Mouse (Mus musculus) adrenal gland, adult 2 months (tissue): ENCODE data around the gene Sema3c. TPM values are rescaled to one million over a fixed set of nuclear protein-coding genes. Genes with fewer than 3 reads are reported as not detected.
A peak's percentile ranks its signal among the peaks of the same experiment; 100 is the strongest.
"Not testable (repeated sequence)": the region's sequence is repeated elsewhere in the genome, so short reads cannot be mapped to it uniquely, and the experiment has no call there.

Experiments
- DNase-seq: peaks from one replicate; pipeline ENCODE4 v3.0.0; 2021
- long read RNA-seq: library from polyadenylated mRNA; stranded (forward); transcript quantifications from one replicate; pipeline ENCODE4 v2.0.0, GENCODE M21; 2021
- polyA plus RNA-seq: library from polyadenylated mRNA; depleted of rRNA; stranded (reverse); fragments of >200 nt; gene quantifications from 2 replicates; pipeline ENCODE4 v1.2.3, GENCODE M21; 2012; rRNA removed
- total RNA-seq, 2 experiments: library from RNA; stranded (reverse); gene quantifications; 2 replicates each; pipeline ENCODE4 v1.2.3; 2021

Sema3c gene
- total RNA-seq = 10 to 100 TPM in 1 of 2 experiments, 1 to 10 TPM in 1; 7.8 to 10.9 TPM
- 1.8 and 2.4 TPM in 2 replicates for polyA plus RNA-seq
- long read RNA-seq, partial matches to known transcripts = 2 of 2 reads
- long read RNA-seq, other reads (novel, unspliced or antisense) = 0 of 2 reads

DNA sequence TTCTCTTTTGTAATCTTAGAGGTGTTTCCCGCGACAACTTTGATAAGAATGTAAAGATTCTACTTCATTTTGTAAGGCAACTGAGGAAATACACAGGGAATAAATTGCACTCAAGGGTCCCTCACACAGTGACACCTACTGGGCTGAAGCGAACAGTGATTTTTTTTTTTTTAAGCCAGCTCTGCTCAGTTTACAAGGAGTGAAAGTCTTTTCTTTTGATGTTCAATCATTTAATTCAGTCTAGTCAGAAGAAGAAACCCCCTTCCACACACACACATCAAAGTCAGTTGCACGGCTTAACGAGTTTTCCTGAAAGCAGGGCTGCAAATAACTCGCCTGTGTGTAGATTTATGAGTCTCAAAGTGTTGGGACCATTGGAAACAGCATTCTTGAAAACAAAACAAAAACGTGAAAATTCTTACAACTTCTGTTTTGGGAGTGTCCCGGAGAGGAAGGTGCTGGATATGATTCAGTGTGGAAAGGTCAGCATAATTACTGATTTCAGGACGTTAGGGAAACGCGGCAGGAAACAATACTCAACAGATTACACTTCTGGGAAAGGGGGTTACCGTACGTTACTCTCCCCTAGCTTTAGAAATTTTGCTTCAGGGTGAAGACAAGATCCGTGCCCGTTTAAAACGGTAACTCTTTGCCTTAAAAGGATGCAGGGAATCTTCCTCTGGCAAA is at the start of gene Sema3c:
Sema3c (plus strand) TSS at position 588 of the 687 bp plus-strand sequence.
- no peak for DNase-seq

DNA sequence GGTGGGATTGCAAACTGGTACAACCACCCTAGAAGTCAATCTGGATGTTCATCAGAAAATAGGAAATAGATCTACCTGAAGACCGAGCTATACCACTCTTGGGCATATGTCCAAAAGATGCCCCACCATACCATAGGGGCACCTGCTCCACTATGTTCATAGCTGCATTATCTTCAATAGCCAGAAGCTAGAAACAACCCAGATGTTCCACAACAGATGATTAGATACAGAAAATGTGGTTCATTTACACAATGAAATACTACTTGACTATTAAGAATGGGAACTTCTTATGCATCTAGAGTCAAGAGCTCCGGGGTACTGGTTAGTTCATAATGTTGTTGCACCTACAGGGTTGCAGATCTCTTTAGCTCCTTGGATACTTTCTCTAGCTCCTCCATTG is 42.9 kb upstream of the Sema3c start:
- DNase-seq = not testable (repeated sequence)

DNA sequence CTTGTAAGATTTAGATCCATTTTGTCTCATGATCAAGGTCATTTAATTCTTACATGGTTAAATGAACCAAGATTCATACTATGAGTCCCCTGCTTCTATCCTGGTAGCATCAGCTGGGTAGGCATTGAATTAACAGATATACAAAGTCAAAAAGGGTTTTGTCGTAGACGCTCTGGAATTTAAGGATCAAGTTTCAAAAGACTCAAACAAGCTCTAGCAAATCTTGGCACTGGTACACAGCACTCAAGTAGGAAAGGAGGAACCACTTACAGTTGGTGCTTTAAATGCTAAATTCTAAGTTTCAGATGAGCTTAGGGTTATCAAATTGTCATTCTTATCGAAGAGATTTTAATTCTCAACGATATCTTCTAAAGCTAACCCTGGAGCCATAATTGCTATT is 30.9 kb upstream of the Sema3c start:
- DNase-seq = no peak

DNA sequence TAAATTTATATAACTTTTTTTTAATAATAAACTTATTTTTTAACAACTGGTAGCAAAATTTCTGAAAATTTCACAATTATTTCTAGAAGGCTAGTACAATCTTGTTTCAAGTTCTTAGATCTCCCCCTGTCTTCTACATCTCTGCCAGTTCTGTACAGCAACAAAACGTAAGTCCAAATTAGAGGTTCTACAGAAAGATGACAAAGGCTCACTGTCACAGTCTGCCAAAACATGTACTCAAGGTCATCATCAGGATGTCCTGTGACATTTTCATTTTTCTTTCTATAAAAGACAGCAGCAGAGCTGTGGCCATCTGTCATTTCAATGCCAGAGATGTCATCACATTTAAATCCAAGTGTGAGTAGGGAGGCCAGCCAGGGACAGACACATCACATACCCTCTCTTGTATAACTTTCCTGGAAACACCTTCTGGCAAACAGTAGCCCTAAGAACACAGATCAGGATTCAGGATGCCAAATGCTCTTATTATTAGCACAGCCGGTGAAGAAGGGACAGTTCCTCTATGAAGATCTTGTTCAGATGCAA is 29.1 kb upstream of the Sema3c start:
- DNase-seq = peak; percentile 26

DNA sequence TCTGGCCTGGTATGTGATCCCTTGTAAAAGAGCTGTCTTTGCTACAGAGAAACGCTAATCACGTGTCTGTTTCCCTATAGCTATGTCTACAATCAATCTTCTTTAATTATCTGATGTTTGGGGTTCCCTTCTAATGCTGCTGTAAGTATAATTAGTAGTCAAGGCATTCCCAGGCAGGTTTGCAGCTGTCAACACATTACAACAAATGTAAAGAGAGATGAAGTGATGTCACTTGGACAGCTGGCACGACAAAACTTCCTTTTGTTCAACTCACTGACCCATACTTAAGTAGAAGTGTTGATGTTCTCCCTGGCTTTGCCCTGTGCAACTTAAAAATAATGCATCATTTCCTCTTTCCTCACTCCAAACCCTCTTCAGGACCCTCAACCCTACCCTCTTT is 22.4 kb upstream of the Sema3c start:
- no peak for DNase-seq

DNA sequence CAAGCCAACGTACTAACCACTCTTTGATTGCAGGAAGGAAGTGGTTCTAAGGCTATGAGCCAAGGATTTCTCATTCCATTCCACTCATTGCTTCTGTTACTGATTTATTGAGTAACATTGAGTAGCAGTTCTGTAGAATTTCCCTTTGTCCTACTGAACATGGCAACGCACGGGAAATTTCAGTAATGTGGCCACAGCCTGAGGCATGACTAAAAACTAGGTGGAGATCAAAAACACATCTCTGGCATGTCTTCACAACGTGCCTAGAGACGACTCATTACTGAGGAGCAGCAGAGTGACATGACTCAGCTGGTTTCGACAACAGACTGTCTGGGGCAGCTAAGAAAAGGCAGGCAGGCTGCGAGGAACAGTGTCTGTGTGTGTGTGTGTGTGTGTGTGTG is 18.0 kb upstream of the Sema3c start:
- peak; percentile 75 for DNase-seq

DNA sequence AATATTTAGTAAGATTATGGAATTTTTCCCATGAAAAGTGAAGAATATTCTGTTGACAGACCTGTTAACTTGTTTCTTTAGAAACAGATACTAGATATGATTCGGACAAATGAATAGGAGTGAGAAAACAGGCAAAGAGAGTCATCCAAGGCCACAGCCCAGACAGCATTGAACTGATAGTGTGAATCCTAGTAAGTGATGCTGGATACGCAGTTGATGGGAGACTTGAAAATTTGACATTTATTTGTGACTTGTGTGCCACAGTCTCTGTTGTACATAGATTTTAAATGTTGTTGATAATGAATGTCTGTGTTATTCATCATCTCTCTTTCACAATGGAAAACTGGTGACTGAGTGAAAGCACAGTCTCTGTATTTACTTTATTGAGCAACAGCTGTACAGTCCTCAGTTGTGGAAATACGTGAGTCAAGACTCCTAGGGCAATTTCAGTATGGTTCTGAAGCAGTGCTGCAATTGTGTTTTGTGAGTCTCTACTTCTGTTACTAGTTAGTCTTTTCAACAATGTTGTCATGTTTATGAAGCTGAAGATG is 17.3 kb upstream of the Sema3c start:
- peak; percentile 27 for DNase-seq

DNA sequence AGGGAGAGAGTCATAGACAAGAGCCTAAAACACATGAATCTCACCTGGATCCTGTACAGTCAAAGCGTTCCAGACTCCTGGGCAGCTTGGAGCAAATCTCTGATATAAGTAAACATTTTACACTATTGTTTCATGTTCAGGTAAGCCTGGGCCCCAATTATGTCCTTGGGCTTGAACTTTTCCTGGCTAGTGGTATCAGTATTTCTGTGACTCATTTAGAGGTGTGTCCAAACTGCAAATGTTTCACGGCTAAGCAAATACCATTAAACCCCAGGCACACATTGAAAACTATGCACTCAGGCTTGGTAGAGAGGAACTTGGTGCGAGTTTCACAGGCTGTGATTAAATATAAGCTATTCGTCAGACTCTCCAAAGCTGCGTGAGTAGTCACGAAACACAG is 2.5 kb upstream of the Sema3c start:
- DNase-seq = no peak

DNA sequence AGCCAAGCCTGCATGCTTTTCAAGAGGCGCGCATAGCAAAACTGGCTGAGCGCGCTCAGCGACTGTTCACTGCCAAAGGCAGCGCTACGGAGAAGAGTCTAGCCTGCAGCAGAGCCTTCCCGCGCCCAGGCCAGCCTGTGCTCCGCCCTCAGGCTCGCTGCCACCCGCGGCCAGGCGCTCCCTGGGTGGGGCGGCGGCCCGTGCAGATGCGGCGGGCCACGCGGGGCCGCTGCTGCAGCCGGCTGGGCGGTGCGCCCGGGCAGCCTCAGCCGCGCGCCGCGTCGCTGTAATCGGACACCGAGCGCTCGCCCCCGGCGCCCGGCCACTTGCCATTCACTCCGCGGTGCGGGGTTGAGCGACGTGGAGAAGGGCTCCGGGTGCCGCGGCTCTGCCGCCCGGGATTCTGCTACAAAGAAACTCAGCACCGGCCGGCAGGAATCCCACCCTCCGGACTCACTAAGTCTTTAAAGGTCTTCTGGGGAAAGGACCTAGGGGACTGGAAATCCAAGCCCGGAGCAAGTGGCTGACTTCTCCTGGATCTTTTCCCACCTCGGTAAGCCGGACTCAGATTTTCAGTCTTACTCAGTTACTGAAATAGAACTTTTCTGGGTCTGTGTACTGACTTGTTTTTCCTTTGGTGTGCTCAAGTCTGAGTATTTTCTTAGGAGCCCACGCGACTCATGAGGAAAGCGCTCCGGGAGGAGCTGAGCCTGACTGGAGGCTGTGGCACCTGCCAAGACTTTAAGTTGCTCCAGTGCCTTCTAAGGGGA is 517 bp downstream of the Sema3c start:
- peak; percentile 89 for DNase-seq

DNA sequence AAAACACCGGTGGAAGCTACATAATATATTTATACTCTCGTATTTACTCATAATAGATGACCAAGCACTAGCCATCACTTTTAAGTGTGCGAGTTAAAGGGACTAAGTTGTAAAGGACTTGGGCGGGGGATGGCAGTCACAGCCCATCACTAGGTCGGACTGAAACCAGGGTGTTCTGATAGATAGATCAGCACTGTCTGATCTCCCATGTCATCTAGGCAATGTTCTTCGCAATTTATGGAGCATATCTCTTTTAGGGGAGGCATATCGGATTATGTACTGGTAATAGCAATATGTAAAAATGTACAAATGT is 1.1 kb downstream of the Sema3c start:
- DNase-seq = no peak

DNA sequence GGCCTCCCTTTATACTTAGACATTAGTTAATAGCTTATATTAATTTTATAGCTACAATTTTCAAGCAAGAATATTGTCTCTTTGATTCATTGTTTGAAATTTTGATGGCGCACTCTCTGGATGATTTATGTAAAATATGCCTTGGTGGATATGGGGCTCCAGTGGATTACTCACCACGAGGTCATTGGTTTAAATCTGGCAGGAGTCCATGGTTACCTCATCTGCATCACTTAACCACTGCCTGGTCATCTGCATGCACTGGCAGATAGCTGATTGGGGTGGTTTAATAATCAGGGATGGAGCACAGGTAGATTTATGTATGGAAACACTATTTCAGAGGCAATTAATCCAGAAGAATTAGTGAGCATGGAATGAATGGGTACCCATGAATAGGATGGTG is 2.0 kb downstream of the Sema3c start:
- DNase-seq = peak; percentile 83

DNA sequence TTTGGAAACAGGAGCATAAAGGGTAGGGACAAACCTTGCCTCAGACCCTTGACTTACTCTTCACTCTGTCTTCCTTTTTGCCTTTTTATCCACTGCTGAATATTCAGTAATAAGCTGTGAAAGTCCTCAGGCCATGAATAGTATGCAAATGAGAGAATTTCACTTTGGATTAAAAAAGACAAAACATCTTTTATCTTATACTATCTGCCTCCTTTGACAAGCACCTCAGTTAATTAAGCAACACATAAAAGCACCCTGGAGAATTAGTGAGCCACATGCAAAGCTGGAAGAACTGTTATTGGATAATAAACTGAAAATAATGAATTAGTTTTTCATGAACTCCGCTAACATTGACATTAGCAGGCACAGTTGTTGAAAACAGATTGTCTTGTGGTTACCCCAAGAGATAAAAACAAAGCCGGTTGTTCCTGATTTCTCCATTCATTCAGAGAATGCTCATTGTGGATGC is 8.0 kb downstream of the Sema3c start:
- no peak for DNase-seq

DNA sequence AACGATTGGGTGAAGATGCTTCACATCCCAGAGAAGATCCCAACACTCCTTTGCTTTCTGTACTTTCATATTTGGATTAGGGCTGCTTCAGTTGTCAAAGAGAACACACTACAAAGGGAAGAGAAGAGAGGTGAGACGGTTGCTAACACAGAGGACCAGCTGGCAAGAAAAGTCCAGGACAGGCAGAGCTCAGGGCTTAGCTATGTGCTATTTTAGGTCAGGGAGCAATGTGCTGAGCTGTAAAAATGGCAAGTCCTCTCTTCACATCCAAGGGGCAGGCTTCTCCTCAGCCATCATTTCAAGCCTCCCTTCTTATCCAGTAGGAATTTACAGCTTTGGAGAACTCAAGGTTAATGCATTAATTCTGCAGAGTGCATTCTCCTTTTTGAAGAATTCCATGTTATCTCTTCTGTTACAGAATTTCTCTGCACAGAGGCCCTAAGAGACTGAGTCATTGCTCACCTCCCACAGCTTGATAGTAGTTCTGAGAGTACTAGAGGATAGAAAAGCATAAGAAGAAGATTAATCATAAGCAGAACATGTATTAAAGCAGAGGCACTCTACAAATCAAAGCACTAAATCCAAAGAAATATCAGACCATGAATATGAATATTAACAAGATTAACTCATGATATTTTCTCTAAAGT is 10.3 kb downstream of the Sema3c start:
- DNase-seq = no peak

DNA sequence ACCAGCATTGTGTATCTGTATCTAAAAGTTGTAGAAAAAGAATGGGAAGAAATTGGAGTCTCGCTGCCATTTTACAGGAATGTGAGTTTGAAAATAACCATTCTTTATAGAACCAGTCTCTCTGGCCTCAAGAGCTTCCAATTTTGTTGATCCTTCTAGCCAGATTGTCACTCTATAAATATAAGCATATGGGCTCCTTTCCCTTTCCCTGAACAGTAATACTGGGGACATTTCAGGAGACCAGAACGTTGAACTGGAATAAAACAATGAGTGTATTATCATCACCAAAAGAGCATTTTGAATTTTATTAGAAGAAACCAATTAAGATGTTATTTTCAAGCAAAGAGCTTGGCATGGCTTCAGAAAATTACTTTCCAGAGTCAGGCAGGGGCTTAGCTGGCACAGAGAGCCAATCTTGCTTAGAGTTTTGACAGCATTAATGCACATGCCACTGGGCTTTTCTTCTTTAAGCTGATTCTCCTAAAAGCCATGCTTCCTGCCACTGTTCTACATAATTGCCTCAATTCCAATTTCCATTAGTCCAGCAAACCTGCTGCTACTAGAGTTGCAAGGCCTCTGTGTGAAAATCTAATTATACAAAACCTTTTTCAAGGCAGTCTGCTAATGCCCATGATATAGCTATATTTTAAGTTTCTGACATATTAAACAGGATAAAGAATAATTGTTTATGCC is 12.6 kb downstream of the Sema3c start:
- DNase-seq = no peak

DNA sequence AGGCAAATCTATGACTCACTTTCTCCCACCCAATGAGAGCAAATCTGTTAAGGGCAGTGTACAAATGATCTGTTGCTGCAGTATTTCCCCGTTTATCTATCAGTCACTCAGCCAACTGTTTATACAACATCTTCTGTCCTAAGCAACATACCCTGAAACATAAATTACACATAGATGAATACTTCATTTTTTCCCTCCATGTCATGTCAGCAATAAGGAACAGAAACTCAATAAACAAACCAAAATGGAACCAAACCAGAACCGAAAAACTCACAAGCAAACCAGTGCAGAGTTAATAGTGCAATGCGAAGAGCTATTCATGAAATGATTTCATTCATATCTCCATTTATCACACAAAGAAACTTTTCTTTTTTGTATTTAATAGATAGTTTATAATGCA is 17.8 kb downstream of the Sema3c start:
- DNase-seq = no peak

DNA sequence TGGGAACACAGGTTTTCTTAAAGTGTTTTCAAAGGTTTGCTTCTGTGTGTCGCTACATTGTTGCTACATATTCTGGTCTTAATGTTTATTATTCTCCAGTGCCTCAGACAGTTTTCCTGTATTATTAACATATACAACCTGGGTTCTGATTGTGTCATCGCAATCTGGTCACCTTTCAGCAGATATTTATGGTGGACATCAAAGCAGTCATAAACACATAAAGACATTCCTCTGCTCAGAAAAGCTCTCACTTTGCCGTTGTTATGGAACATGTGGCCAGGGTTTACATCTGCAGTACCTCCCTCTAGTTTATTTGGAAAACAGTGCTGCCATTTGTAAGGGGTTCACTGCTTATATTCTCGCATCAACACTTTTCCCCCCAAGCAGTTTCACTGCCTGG is 27.6 kb downstream of the Sema3c start:
- DNase-seq = no peak

DNA sequence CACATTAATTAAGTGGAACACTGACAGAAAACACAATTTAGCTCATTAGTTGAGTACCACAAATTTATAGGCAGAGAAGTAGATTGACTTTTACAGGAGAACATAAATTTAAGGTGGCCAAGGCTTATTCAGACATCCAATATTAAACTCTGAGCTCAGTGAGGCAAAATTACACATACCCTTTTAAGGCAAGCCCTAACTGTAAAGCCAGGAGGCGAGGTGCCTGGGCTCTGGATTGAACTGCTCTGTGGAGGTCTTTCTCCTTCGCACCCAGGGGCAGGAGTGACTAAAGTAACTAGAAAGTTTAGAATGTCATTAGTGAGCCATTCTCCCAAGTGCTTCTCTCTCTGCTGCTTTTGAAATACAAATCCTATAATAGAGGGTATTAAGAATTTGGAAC is 46.5 kb downstream of the Sema3c start:
- DNase-seq = no peak

DNA sequence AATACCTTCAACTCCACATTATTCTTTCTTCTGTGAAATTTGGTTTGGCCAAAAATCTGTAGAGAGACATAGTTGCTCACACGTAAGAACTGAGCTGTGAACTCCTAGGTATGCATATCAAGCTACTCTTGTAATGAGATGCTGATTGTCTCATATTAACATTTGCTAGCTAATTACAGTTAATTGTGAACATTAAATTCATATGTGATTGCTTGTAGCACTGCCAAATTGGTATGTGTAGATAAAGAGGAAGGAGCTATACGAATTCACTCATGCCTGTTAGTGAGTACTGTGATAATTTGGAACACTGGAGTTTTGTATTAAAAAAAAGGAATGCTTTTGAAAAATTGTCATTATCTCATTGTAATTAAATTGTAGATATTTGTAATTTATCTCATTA is 48.5 kb downstream of the Sema3c start:
- no peak for DNase-seq

DNA sequence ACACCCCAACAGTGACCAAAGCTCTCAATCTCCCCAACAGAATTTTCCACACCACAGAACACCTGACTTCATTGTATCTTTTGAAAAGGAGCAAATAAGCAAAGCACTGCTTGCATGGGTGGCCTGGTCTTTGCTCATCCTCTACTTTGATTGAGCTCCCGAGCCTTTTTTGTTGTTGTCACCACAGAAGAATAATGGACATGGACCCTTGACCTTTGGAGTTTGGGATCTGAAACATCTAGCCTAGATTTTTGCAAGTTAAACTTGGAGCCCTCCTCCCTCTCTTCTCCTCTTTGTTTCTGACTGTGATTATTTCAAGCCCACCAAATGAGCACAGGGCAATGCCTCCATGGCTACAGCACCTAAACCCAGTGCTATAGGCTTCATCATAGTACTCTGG is 54.5 kb downstream of the Sema3c start:
- no peak for DNase-seq

DNA sequence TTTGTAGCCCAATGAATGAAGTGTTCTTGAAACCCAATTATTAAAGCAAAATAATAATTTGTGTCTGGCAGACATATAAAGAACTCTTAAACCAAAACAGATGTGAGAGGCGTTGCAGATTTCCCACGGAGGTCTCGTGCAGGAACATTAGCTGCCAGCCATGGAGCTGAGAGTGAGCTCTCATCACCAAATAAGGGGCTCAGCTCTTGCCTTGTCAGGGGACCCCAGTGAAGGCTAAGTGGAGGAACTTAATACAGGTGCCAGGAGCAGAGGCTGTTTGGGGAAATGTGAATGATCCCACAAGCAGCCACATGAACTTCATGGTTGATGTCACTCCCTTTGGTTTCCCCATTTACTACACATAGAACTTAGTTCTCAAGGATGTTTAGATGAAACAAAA is 55.5 kb downstream of the Sema3c start:
- no peak for DNase-seq

DNA sequence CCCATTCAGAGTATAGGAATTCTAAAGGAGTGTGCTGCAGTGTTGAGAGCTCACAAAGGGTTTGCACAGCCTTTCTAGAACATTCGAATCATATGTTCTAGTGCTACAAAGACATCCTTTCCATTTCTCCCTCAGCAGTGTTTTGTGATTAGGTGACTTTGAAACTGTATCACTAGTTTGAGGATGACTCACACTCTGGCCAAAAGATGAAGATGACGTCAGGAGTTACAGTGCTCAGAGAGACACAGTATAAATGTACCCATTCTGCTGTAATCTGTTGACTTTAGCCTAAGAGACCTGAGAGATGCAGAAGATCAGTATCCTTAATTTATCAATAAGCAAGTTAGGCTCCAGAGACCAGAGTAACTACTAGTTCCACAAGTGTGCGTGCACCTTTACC is 65.4 kb downstream of the Sema3c start:
- DNase-seq = no peak
